Mouse (Mus musculus) limb, embryonic 15.5 days (tissue): ENCODE data around the gene Trmo. TPM values are rescaled to one million over a fixed set of nuclear protein-coding genes. Genes with fewer than 3 reads are reported as not detected.
A peak's percentile ranks its signal among the peaks of the same experiment; 100 is the strongest.

Experiments
- ATAC-seq: fragments of 200-750 bp; cut with Nextera tagmentation; 2 replicates; pipeline ENCODE4 v1.8.0; 2017; ENCODE audit warnings: low read depth, moderate TSS enrichment; ENCODE audit not compliant: insufficient number of reproducible peaks, low FRiP score, low TSS enrichment
- H3K27ac ChIP-seq: fragments of 300-500 bp; sonication (generic); 2 replicates; pipeline ENCODE4 v1.5.1; 2015; ENCODE audit warnings: moderate library complexity, mild to moderate bottlenecking, inconsistent platforms
- H3K27me3 ChIP-seq: fragments of 300-500 bp; sonication (generic); 2 replicates; pipeline ENCODE4 v1.6.1; 2015; ENCODE audit warnings: inconsistent platforms
- H3K36me3 ChIP-seq: fragments of 300-500 bp; sonication (generic); 2 replicates; pipeline ENCODE4 v1.6.1; 2015; ENCODE audit warnings: inconsistent platforms
- H3K4me1 ChIP-seq: fragments of 300-500 bp; sonication (generic); 2 replicates; pipeline ENCODE4 v1.6.1; 2015; ENCODE audit warnings: inconsistent platforms
- H3K4me2 ChIP-seq: fragments of 300-500 bp; sonication (generic); 2 replicates; pipeline ENCODE4 v1.6.1; 2015; ENCODE audit warnings: mild to moderate bottlenecking, inconsistent platforms
- H3K4me3 ChIP-seq: fragments of 300-500 bp; sonication (generic); 2 replicates; pipeline ENCODE4 v1.5.1; 2015; ENCODE audit warnings: mild to moderate bottlenecking, inconsistent platforms
- H3K9ac ChIP-seq: fragments of 300-500 bp; sonication (generic); 2 replicates; pipeline ENCODE4 v1.6.1; 2015; ENCODE audit warnings: inconsistent platforms
- H3K9me3 ChIP-seq: fragments of 300-500 bp; sonication (generic); 2 replicates; pipeline ENCODE4 v1.6.1; 2016; ENCODE audit warnings: inconsistent platforms
- WGBS: fragments of 180-500 bp; shearing (Covaris S2); methylation state at CpG from one replicate; pipeline ENCODE4 v1.1.7; 2015; 5-methylcytosine and 5-hydroxymethylcytosine counted together
- polyA plus RNA-seq: library from polyadenylated mRNA; unstranded; fragments of >200 nt; fragmentation: Nextera tagmentation; extraction: Ambion mirVana; gene quantifications from 2 replicates; pipeline ENCODE4 v1.2.1, GENCODE M21; 2015

The Trmo gene
- polyA plus RNA-seq, 1 experiment from 2014 or later: 10.2 TPM

DNA sequence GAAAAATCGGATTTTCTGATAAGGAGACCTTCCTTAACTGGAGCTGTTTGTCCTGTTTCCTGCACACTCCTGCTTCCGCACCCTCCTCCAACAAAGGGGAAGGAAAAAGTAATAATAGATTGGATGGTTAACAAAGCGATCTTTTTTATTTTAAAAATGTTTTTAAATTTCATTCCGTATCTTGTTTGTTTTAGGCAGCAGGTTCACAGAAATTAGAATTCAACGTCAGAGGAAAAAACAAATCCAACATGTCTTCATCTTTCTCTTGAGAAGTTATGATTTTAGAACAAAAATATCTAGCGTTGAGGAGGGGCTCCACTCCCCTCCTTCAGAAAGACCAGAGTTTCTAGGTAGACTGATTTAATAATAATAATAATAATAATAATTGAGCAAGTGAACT, 43.0 kb downstream of the Trmo start:
- H3K4me3 ChIP-seq: no peak overlapping the region
- no peak overlapping the region for H3K4me2 ChIP-seq
- ATAC-seq: no peak
- peaks cover 94% of the 10 kb centered on the region for H3K27me3 ChIP-seq
- no peaks in the 10 kb centered on the region for H3K36me3 ChIP-seq
- H3K9ac ChIP-seq: no peak overlapping the region
- H3K9me3 ChIP-seq: no peaks in the 10 kb centered on the region
- WGBS: 34% methylated on average over 6 of the region's 6 CpGs
- H3K27ac ChIP-seq: no peak overlapping the region
- peaks cover 34% of the 10 kb centered on the region for H3K4me1 ChIP-seq

GRCm38 (mm10) chr4:46345773-46346100, 43.5 kb downstream of the Trmo start:
- no peak overlapping the region for H3K4me3 ChIP-seq
- no peaks in the 10 kb centered on the region for H3K9me3 ChIP-seq
- H3K27me3 ChIP-seq: peaks cover 94% of the 10 kb centered on the region
- H3K27ac ChIP-seq: no peak overlapping the region
- no peaks in the 10 kb centered on the region for H3K36me3 ChIP-seq
- ATAC-seq: no peak
- WGBS: 12% methylated on average over 3 of the region's 3 CpGs
- peaks cover 34% of the 10 kb centered on the region for H3K4me1 ChIP-seq
- no peak overlapping the region for H3K9ac ChIP-seq
- no peak overlapping the region for H3K4me2 ChIP-seq

- Histone ChIP-seq H3K4me3 (peak overlapping the region; percentile 42), H3K9ac (no peak overlapping the region)
- WGBS: 3% methylated on average over 66 of the region's 67 CpGs
Measured at GRCm38 (mm10) chr4:46345056-46345772, 44.0 kb downstream of the Trmo start.

DNA sequence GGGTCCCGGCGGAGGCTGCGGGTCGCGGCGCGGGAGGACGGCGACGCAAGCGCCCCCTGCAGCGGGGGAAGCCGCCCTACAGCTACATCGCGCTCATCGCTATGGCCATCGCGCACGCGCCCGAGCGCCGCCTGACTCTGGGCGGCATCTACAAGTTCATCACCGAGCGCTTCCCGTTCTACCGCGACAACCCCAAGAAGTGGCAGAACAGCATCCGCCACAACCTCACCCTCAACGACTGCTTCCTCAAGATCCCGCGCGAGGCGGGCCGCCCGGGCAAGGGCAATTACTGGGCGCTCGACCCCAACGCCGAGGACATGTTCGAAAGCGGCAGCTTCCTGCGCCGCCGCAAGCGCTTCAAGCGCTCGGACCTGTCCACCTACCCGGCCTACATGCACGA, 44.9 kb downstream of the Trmo start:
- Histone ChIP-seq H3K4me3 (peak overlapping the region; percentile 42), H3K9ac (no peak overlapping the region), H3K9me3 (no peaks in the 10 kb centered on the region), H3K27me3 (peaks cover 94% of the 10 kb centered on the region), H3K36me3 (no peaks in the 10 kb centered on the region), H3K4me1 (peaks cover 37% of the 10 kb centered on the region), H3K4me2 (peak overlapping the region; percentile 65), H3K27ac (no peak overlapping the region)
- under 1% methylated on average over 41 of the region's 51 CpGs for WGBS
- ATAC-seq: no peak

More at GRCm38 (mm10) chr4:46345056-46345772, 44.0 kb downstream of the Trmo start:
- Histone ChIP-seq H3K27me3 (peaks cover 94% of the 10 kb centered on the region), H3K4me1 (peaks cover 34% of the 10 kb centered on the region), H3K4me2 (peak overlapping the region; percentile 65), H3K27ac (no peak overlapping the region), H3K36me3 (no peaks in the 10 kb centered on the region), H3K9me3 (no peaks in the 10 kb centered on the region)
- ATAC-seq: no peak

DNA sequence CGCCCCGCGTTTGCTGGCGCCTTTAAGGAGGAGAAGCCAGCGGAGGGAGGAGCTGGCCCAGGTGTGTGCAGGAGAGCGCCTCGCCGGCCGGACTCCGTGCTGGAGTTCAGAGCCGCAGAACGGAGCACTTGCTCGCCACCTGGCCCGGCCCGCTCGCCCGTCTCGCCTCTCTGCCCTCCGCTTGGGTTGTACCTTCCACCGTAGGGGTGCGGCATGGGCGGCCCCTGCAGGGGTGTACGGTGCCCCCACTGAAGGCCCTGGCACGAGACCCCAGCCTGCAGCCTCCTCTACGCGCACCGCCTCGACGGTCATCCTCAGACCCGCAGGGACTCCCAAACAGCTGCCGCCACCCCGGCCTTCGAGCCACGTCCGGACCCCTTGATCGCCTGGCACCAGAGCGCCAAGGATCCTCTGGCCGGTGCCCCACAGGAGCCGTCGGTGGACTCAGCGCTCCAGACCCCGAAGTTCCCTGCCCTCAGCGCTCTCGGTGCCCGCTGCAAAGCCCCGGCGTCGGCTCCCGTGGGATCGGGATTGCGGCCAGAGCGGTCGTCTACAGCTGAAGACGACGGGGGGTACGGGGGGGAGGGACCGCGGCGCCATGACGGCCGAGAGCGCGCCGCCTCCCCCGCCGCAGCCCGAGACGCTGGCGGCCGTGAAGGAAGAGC, 45.5 kb downstream of the Trmo start, which contains the start of gene Foxe1:
TSS of gene Foxe1 (plus strand) at position 14 of the 665 bp plus-strand sequence.
- Histone ChIP-seq H3K9me3 (no peaks in the 10 kb centered on the region), H3K36me3 (no peaks in the 10 kb centered on the region), H3K4me1 (peaks cover 37% of the 10 kb centered on the region), H3K9ac (no peak within 1 kb of the TSS), H3K4me2 (peak within 1 kb of the TSS; percentile 65), H3K4me3 (peak within 1 kb of the TSS; percentile 42), H3K27ac (no peak within 1 kb of the TSS), H3K27me3 (peaks cover 94% of the 10 kb centered on the region)
- ATAC-seq: no peak
- WGBS: 2% methylated on average over 61 of the region's 70 CpGs

GRCm38 (mm10) chr4:46342711-46343286, 46.4 kb downstream of the Trmo start:
- no peak for ATAC-seq
- WGBS: 2% methylated on average over 22 of the region's 28 CpGs
- Histone ChIP-seq H3K9ac (no peak overlapping the region), H3K4me1 (peaks cover 37% of the 10 kb centered on the region), H3K9me3 (no peaks in the 10 kb centered on the region), H3K4me2 (peak overlapping the region; percentile 65), H3K27me3 (peaks cover 94% of the 10 kb centered on the region), H3K4me3 (peak overlapping the region; percentile 42), H3K36me3 (no peaks in the 10 kb centered on the region), H3K27ac (no peak overlapping the region)

DNA sequence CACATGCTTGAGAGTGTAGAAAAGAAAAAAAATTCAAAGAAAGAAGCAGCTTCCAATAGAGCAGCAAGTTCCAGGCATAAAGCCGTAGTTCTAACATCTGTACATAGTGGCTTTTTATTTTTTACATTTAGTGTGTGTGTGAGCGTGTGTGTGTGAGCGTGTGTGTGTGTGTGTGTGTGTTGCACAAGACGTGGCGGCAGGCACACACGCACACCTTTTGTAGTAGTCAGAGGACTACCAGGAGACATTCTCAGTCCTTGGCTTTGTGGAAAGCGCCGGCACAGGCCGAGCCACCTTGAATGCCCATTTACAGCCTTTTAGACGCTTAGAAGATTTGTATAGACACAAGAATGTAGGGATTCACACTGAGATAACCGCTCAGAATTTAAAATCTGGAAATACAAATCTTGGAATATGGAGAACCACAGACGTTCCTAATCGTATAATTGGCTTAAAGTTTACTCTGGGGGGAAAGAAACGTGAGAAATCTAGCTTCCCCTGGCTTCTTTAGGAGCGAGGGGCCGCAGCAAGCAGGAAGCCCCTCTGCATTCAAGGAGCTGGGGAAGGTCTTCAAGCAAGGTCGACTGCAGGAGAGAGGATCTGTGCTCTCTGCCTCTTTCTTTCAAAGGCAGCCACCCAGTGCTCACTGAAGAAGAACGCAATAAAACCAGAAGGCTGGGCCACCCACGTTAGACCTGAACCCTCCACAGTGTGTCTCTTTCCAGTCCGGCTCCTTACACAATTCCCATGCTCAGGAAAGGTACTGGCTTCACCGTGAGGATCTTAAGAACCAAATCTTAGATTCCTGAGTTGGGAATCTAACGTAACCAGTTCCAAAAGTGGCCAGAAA, 47.2 kb downstream of the Trmo start:
- Histone ChIP-seq H3K9ac (no peak overlapping the region), H3K4me3 (peak overlapping the region; percentile 42; the same call in 1 of the 2 replicates), H3K27ac (no peak overlapping the region), H3K36me3 (no peaks in the 10 kb centered on the region), H3K9me3 (no peaks in the 10 kb centered on the region), H3K4me1 (peaks cover 37% of the 10 kb centered on the region), H3K27me3 (peaks cover 94% of the 10 kb centered on the region), H3K4me2 (no peak overlapping the region)
- 9% methylated on average over 22 of the region's 22 CpGs for WGBS
- ATAC-seq: no peak

- Histone ChIP-seq H3K27ac (no peak overlapping the region), H3K27me3 (peaks cover 87% of the 10 kb centered on the region), H3K4me2 (no peak overlapping the region), H3K36me3 (no peaks in the 10 kb centered on the region), H3K9me3 (no peaks in the 10 kb centered on the region), H3K9ac (no peak overlapping the region), H3K4me1 (peaks cover 27% of the 10 kb centered on the region), H3K4me3 (no peak overlapping the region)
- no peak for ATAC-seq
- WGBS: 1% methylated on average over 26 of the region's 26 CpGs
Measured at GRCm38 (mm10) chr4:46339584-46339983, 49.7 kb downstream of the Trmo start.

DNA sequence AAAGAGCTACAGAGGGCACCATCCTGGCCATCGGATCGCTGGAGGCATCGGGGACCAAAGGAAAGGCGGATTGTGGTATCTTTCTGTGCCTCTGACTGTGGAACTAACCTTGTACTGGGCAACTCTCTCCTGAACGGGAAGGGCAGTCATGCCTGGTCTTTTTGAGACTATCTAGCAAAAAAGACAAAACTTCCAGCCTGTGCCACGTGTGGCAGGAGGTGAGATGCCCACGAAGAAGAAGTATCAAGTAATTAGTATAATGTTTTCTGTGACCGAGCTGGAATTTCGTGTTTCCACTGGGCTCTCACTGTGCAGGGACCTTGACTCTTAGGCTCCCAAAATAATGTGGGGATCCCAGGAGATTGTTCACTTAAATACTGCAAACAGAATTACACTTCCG, 50.2 kb downstream of the Trmo start:
- Histone ChIP-seq H3K27me3 (peaks cover 82% of the 10 kb centered on the region), H3K4me3 (no peak overlapping the region), H3K4me2 (no peak overlapping the region), H3K27ac (no peak overlapping the region), H3K4me1 (peaks cover 21% of the 10 kb centered on the region), H3K9ac (no peak overlapping the region), H3K36me3 (no peaks in the 10 kb centered on the region), H3K9me3 (no peaks in the 10 kb centered on the region)
- WGBS: 20% methylated on average over 10 of the region's 10 CpGs
- ATAC-seq: no peak

DNA sequence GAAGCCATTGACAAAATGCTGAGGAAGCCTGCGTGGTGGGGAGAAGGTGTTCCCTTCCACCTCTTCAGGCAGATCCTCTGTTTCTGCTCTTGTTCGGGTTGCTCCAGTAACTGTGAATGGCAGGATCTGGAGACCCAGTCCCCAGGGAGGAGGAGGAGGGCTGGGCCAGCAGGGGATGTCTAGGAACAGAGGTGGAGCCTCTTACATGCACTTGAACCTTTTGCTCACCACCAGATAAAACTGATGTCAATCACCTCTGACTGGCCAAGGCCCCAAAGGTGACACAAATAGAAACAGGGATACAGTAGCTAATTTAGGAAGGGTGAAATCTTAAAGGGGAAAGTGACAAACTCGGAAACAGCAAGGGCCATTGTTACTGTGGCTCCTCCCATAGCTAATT, 51.2 kb downstream of the Trmo start:
- Histone ChIP-seq H3K9me3 (no peaks in the 10 kb centered on the region), H3K27ac (no peak overlapping the region), H3K9ac (no peak overlapping the region), H3K36me3 (no peaks in the 10 kb centered on the region), H3K4me2 (no peak overlapping the region), H3K4me3 (no peak overlapping the region), H3K27me3 (peaks cover 72% of the 10 kb centered on the region), H3K4me1 (peaks cover 11% of the 10 kb centered on the region; the same call in 1 of the 2 replicates)
- 3% methylated on average over 3 of the region's 3 CpGs for WGBS
- ATAC-seq: no peak

GRCm38 (mm10) chr4:46335846-46336245, 53.4 kb downstream of the Trmo start:
- H3K4me3 ChIP-seq: no peak overlapping the region
- WGBS: 5% methylated on average over 1 of the region's 1 CpGs
- H3K27ac ChIP-seq: no peak overlapping the region
- no peaks in the 10 kb centered on the region for H3K9me3 ChIP-seq
- H3K4me1 ChIP-seq: 0 out of 2 replicates have a peak, but pooled peaks cover 3% of the 10 kb centered on the region
- H3K4me2 ChIP-seq: no peak overlapping the region
- no peak overlapping the region for H3K9ac ChIP-seq
- peaks cover 51% of the 10 kb centered on the region for H3K27me3 ChIP-seq
- no peaks in the 10 kb centered on the region for H3K36me3 ChIP-seq
- no peak for ATAC-seq
